Mouse (Mus musculus) neural tube, embryonic 15.5 days (tissue): ENCODE measurements around the gene Eras. TPM values are rescaled to one million over a fixed set of nuclear protein-coding genes. Genes with fewer than 3 reads are reported as not detected.
A peak's percentile ranks its signal among the peaks of the same experiment; 100 is the strongest.
"Not testable (repeated sequence)": the region's sequence is repeated elsewhere in the genome, so short reads cannot be mapped to it uniquely, and the experiment has no call there.

Source experiments
- ATAC-seq: fragments of 200-750 bp; cut with Nextera tagmentation; 2 replicates; pipeline ENCODE4 v1.8.0; 2017; ENCODE audit warnings: mild to moderate bottlenecking, moderate TSS enrichment, moderate library complexity; ENCODE audit not compliant: low FRiP score
- H3K27ac ChIP-seq: fragments of 300-500 bp; sonication (generic); replicated peaks from 2 replicates; pipeline ENCODE4 v1.5.1; 2015; ENCODE audit warnings: mild to moderate bottlenecking, inconsistent platforms
- H3K27me3 ChIP-seq: fragments of 300-500 bp; sonication (generic); replicated peaks from 2 replicates; pipeline ENCODE4 v1.6.1; 2015; ENCODE audit warnings: inconsistent platforms
- H3K36me3 ChIP-seq: fragments of 300-500 bp; sonication (generic); 2 replicates; pipeline ENCODE4 v1.6.1; 2015; ENCODE audit warnings: inconsistent platforms
- H3K4me1 ChIP-seq: fragments of 300-500 bp; sonication (generic); 2 replicates; pipeline ENCODE4 v1.6.1; 2015; ENCODE audit warnings: inconsistent platforms
- H3K4me2 ChIP-seq: fragments of 300-500 bp; sonication (generic); 2 replicates; pipeline ENCODE4 v1.6.1; 2015; ENCODE audit warnings: inconsistent platforms, mild to moderate bottlenecking, moderate library complexity
- H3K4me3 ChIP-seq: fragments of 300-500 bp; sonication (generic); replicated peaks from 2 replicates; pipeline ENCODE4 v1.5.1; 2015; ENCODE audit warnings: mild to moderate bottlenecking, inconsistent platforms
- H3K9ac ChIP-seq: fragments of 300-500 bp; sonication (generic); replicated peaks from 2 replicates; pipeline ENCODE4 v1.6.1; 2015; ENCODE audit warnings: mild to moderate bottlenecking, inconsistent platforms
- H3K9me3 ChIP-seq: fragments of 300-500 bp; sonication (generic); replicated peaks from 2 replicates; pipeline ENCODE4 v1.6.1; 2016; ENCODE audit warnings: inconsistent platforms
- WGBS: fragments of 180-500 bp; shearing (Covaris S2); methylation state at CpG from one replicate; pipeline ENCODE4 v1.1.7; 2015; ENCODE audit warnings: mixed read lengths; 5-methylcytosine and 5-hydroxymethylcytosine counted together
- polyA plus RNA-seq: library from polyadenylated mRNA; unstranded; fragments of >200 nt; fragmentation: Nextera tagmentation; extraction: Ambion mirVana; gene quantifications from 2 replicates; pipeline ENCODE4 v1.2.1, GENCODE M21; 2015

Eras gene
- polyA plus RNA-seq, 1 experiment from 2014 or later, result 0.28 TPM

GRCm38 (mm10) chrX:7909242-7909641 lies 19.2 kb downstream of the Eras start, which contains the start of gene Gm10490:
Gene Gm10490 (plus strand): TSS chrX:7909542.
- H3K9me3 ChIP-seq, H3K36me3 ChIP-seq, H3K4me2 ChIP-seq, H3K4me1 ChIP-seq, ATAC-seq, H3K27me3 ChIP-seq, H3K4me3 ChIP-seq, H3K27ac ChIP-seq, H3K9ac ChIP-seq: not testable (repeated sequence)
- 90% methylated on average over 4 of the region's 4 CpGs for WGBS

GRCm38 (mm10) chrX:7907735-7908134 lies 20.7 kb downstream of the Eras start, which contains the start of gene Gm10491:
Gene Gm10491 (minus strand): TSS chrX:7907835.
- Histone ChIP-seq H3K4me3 (no peak within 1 kb of the TSS), H3K9me3 (no peaks in the 10 kb centered on the region), H3K27ac (no peak within 1 kb of the TSS), H3K4me2 (no peak within 1 kb of the TSS), H3K9ac (no peak within 1 kb of the TSS), H3K27me3 (no peaks in the 10 kb centered on the region), H3K36me3 (peaks cover 8% of the 10 kb centered on the region; the same call in 1 of the 2 replicates), H3K4me1 (no peaks in the 10 kb centered on the region)
- no peak for ATAC-seq
- WGBS, result 80% methylated on average over 5 of the region's 5 CpGs

- H3K4me1 ChIP-seq, result peaks cover 7% of the 10 kb centered on the region; the same call in 1 of the 2 replicates
- H3K4me3 ChIP-seq, result no peak overlapping the region
- WGBS, result 98% methylated on average over 5 of the region's 5 CpGs
- no peak overlapping the region for H3K27ac ChIP-seq
- no peak for ATAC-seq
- H3K9ac ChIP-seq, result no peak overlapping the region
- no peak overlapping the region for H3K4me2 ChIP-seq
- peaks cover 8% of the 10 kb centered on the region; the same call in 1 of the 2 replicates for H3K36me3 ChIP-seq
- H3K9me3 ChIP-seq, result no peaks in the 10 kb centered on the region
- H3K27me3 ChIP-seq, result no peaks in the 10 kb centered on the region
Observed at GRCm38 (mm10) chrX:7904441-7904840, 24.0 kb downstream of the Eras start.

- H3K9me3 ChIP-seq, result no peaks in the 10 kb centered on the region
- no peaks in the 10 kb centered on the region for H3K27me3 ChIP-seq
- WGBS, result 19% methylated on average over 62 of the region's 62 CpGs
- ATAC-seq, result peak; percentile 98
- peak within 1 kb of the TSS; percentile 58 for H3K4me2 ChIP-seq
- peaks cover 16% of the 10 kb centered on the region for H3K4me1 ChIP-seq
- H3K36me3 ChIP-seq, result peaks cover 15% of the 10 kb centered on the region
- peak within 1 kb of the TSS; percentile 90 for H3K27ac ChIP-seq
- peak within 1 kb of the TSS; percentile 54 for H3K4me3 ChIP-seq
- peak within 1 kb of the TSS; percentile 58 for H3K9ac ChIP-seq
Observed at GRCm38 (mm10) chrX:7898880-7899874, 29.2 kb downstream of the Eras start, which contains the start of the genes Pqbp1 and Timm17b. Gene Pqbp1 (minus strand): TSS chrX:7899269. Gene Timm17b (plus strand): TSS chrX:7899357.

GRCm38 (mm10) chrX:7898211-7898610 lies 30.2 kb downstream of the Eras start:
- ATAC-seq, result no peak
- H3K36me3 ChIP-seq, result peaks cover 17% of the 10 kb centered on the region
- no peaks in the 10 kb centered on the region for H3K9me3 ChIP-seq
- peaks cover 16% of the 10 kb centered on the region for H3K4me1 ChIP-seq
- peak overlapping the region; percentile 90 for H3K27ac ChIP-seq
- 25% methylated on average over 13 of the region's 13 CpGs for WGBS
- H3K27me3 ChIP-seq, result no peaks in the 10 kb centered on the region
- peak overlapping the region; percentile 47 for H3K9ac ChIP-seq
- peak overlapping the region; percentile 54 for H3K4me3 ChIP-seq
- peak overlapping the region; percentile 58 for H3K4me2 ChIP-seq

- no peaks in the 10 kb centered on the region for H3K9me3 ChIP-seq
- no peaks in the 10 kb centered on the region for H3K27me3 ChIP-seq
- H3K27ac ChIP-seq, result peak within 1 kb of the TSS; percentile 88
- H3K4me3 ChIP-seq, result peak within 1 kb of the TSS; percentile 56
- H3K9ac ChIP-seq, result peak within 1 kb of the TSS; percentile 47
- H3K36me3 ChIP-seq, result peaks cover 8% of the 10 kb centered on the region; the same call in 1 of the 2 replicates
- peaks cover 16% of the 10 kb centered on the region for H3K4me1 ChIP-seq
- peak within 1 kb of the TSS; percentile 59 for H3K4me2 ChIP-seq
- WGBS, result 16% methylated on average over 49 of the region's 49 CpGs
- ATAC-seq, result peak; percentile 90
Observed at GRCm38 (mm10) chrX:7883841-7884567, 44.4 kb downstream of the Eras start, which contains the start of gene Slc35a2. Gene Slc35a2 (plus strand): TSS chrX:7884028.

GRCm38 (mm10) chrX:7879819-7880218 lies 48.6 kb downstream of the Eras start:
- 26% methylated on average over 11 of the region's 11 CpGs for WGBS
- Histone ChIP-seq H3K9me3 (no peaks in the 10 kb centered on the region), H3K27me3 (no peaks in the 10 kb centered on the region), H3K9ac (no peak overlapping the region), H3K36me3 (no peaks in the 10 kb centered on the region), H3K4me2 (peak overlapping the region; percentile 70), H3K27ac (no peak overlapping the region), H3K4me1 (peaks cover 11% of the 10 kb centered on the region), H3K4me3 (peak overlapping the region; percentile 53)
- peak; percentile 37; the same call in 1 of the 2 replicates for ATAC-seq

- Histone ChIP-seq H3K9me3 (no peaks in the 10 kb centered on the region), H3K27ac (peak overlapping the region; percentile 71), H3K36me3 (peaks cover 3% of the 10 kb centered on the region; the same call in 1 of the 2 replicates), H3K4me1 (peaks cover 9% of the 10 kb centered on the region; the same call in 1 of the 2 replicates), H3K4me3 (peak overlapping the region; percentile 53), H3K27me3 (no peaks in the 10 kb centered on the region), H3K4me2 (peak overlapping the region; percentile 70), H3K9ac (peak overlapping the region; percentile 50)
- peak; percentile 43 for ATAC-seq
- WGBS, result 21% methylated on average over 21 of the region's 21 CpGs
Observed at GRCm38 (mm10) chrX:7878495-7878894, 49.9 kb downstream of the Eras start.

- Histone ChIP-seq H3K36me3 (peaks cover 4% of the 10 kb centered on the region; the same call in 1 of the 2 replicates), H3K9me3 (no peaks in the 10 kb centered on the region), H3K27ac (peak within 1 kb of the TSS; percentile 71), H3K4me2 (peak within 1 kb of the TSS; percentile 70), H3K9ac (peak within 1 kb of the TSS; percentile 50), H3K4me1 (peaks cover 9% of the 10 kb centered on the region; the same call in 1 of the 2 replicates), H3K27me3 (no peaks in the 10 kb centered on the region), H3K4me3 (peak within 1 kb of the TSS; percentile 53)
- whole genome bisulfite sequencing, result 10% methylated on average over 21 of the region's 38 CpGs
- peak; percentile 94 for ATAC-seq
Observed at GRCm38 (mm10) chrX:7878007-7878419, 50.4 kb downstream of the Eras start, which contains the start of gene Pim2. Gene Pim2 (plus strand): TSS chrX:7878262.
